Mouse (Mus musculus) kidney, adult 2 months (tissue): ENCODE measurements at regions not wholly inside any gene's neighbourhood (a gene's known extent, or its start where the extent isn't known, plus 50 kb on each side); places are given as distances from the start of the nearest gene placed in this dataset.

Experiments
- CTCF ChIP-seq: fragments of 200-500 bp; conservative IDR thresholded peaks from 2 replicates; pipeline ENCODE4 v1.5.1; 2011; ENCODE audit warnings: low read depth, mild to moderate bottlenecking, control low read depth, low read length, moderate library complexity, mixed read lengths; ENCODE audit not compliant: insufficient read depth, insufficient read length
- POLR2A ChIP-seq: fragments of 200-500 bp; IDR thresholded peaks from one replicate; pipeline ENCODE4 v1.6.1; 2011; ENCODE audit warnings: low read depth, low read length, control low read depth

- TF ChIP-seq POLR2A = no peak
- no peak for TF ChIP-seq CTCF
Measured at GRCm38 (mm10) chr3:40021682-40022081, 509.4 kb upstream of the Intu start.
